Mouse (Mus musculus): ENCODE measurements around the gene Kif18b.

Gene Kif18b

DNA sequence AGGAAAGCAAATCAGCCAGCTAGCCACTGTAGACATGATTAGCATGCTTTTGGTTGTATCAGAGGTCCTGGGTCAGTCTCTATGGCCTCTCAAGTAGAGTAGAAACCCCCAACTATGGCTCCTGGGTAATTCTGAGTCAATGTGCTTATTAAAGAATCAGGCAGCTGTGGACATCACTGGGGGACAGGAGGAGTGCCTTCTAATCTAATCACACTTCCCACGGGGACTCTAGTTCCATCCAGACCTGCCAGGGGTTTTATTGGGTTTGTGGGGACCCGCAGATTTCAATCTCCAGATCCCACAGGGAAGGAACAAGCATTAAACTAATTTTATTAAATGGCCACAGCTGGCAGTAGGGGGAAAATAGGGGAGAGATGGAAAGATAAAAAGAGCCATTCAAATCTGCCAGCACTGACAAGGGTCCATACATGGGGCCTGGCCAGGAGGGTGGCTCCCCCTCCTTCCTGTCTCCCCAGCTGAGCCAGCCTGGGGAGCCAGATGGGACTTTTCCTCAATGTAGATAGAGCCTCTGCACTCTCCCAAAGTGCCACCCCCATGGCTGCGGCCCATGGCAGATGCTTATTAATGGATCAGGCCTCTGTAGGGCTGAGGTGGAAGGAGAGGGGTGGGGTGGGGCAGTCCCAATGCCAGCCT lies 12.7 kb upstream of the Kif18b start:
- no peak for DNase-seq (ENCODE audit: low spot score)

DNA sequence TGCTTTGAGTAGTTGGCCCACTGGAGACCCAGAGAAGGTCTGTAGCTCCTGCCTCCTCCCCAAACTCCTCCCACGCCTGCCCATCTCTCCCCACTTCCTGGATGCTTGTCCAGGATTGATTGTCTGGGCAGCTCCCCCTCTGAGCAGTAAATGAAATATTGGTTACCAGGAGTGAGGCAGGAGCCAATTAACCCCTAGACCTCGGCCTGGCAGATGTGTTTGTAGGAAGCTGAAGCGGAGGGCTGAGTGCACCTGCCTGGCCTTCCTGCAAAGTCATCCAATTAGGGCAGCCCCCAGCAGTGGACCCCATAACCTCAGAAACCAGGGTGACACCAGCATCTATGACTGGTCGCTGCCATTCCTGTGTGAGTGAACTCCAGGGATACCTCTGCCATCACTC lies 11.3 kb upstream of the Kif18b start:
- no peak for DNase-seq (ENCODE audit: low spot score)

DNA sequence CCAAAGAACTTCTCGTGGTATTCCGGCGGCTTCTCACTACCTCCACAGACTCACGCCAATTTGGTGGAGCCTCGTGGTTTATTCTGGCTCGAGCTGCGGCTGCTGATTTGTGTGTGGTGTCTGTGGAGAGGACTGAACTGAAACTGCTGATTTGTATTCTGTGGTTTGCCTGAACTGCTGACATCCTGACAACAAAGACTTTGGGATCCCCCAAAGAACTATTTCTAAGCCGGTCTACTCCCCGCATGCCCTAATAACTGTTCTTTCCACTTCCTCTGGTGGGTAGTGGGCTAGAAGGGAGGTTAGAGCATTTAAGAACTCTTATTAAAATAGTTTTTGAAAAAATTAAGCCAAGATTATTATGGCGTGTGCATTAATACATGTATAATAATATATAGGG lies 5.7 kb upstream of the Kif18b start:
- DNase-seq (ENCODE audit: low spot score) = no peak

DNA sequence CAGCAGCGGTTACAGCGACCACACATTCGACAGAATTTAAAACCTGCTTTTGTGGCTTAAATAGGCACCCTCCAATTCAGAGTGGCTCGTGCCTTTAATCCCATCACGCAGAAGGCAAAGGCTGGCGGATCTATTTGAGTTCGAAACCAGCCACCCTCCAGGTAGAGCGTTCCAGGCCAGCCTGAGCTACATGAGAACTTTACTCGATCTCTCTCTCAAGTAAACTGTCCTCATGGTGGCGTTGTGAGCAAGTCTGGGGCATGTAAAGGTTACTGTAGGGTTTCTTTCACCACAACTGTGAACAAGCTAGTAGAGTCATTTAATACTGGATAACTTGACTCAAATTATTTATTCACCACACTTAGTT lies 410 bp upstream of the Kif18b start:
- DNase-seq (ENCODE audit: low spot score) = no peak

DNA sequence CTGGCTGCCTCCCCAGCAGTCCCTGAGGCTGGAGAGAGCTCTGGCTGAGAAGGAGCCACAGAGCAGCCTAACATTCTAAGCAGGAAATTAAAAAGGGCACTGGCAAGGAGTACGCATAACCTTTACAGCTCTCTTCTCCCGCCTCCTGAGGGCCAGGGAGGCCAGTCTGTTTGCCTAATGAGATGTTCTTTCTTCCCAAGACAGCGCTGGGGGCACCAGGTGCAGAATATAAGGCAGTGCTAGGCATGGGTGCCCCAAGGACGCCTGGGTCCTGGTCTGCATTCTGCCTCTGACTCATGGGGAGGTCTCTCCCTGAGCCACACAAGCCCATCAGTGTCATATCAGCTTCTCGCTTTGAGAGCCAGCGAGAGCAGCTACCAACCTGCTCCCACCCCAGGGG lies 3.4 kb downstream of the Kif18b start:
- DNase-seq (ENCODE audit: low spot score) = no peak

DNA sequence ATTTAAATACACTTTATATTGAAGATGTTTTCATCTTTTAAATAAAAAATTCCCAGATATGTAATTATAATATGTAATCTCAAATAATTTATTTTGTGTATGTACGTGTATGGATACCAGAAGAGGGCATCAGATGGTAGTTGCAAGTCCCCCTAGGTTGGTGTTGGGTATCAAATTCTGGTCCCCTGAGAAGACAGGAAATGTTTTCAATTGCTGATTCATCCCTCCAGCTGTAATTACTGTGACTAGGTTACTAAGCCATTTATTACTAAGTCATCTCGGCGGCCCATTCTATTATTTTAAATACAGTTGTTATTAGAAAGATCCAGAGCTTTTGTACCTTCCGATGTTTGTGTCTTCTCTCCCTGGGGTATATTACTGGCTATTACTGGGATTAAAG lies 6.8 kb downstream of the Kif18b start:
- DNase-seq (ENCODE audit: low spot score) = no peak

- DNase-seq (ENCODE audit: low spot score) = no peak
Measured at GRCm38 (mm10) chr11:102915380-102915779, 9.5 kb downstream of the Kif18b start.

GRCm38 (mm10) chr11:102911376-102911775 lies 13.5 kb downstream of the Kif18b start:
- no peak for DNase-seq (ENCODE audit: low spot score)

- no peak for DNase-seq (ENCODE audit: low spot score)
Measured at GRCm38 (mm10) chr11:102903654-102904053, 21.3 kb downstream of the Kif18b start.

- DNase-seq (ENCODE audit: low spot score) = no peak
Measured at GRCm38 (mm10) chr11:102902107-102902506, 22.8 kb downstream of the Kif18b start.

DNA sequence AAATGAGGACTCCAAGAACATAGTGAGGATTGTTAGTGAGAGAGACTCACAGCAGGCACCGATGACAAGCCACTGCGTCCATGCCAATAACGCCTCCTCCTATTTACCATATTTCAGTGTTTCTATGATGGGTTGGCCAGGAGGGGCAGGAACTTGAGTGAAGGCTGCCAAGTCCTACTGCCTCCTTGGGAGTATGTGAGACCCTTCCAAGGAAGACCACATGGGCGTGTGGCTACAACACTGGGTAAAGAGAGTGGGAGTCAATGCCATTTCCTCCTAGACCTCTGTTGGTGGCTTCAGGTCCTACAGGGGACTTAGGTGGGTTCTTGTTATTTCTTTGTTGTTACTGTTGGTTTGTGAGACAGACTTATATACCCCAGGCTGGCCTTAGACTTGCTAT lies 23.7 kb downstream of the Kif18b start:
- no peak for DNase-seq (ENCODE audit: low spot score)

- peak; percentile 58 for DNase-seq (ENCODE audit: low spot score)
Measured at GRCm38 (mm10) chr11:102900763-102901162, 24.2 kb downstream of the Kif18b start, which contains the start of gene Gfap. Gene Gfap, minus strand, starts transcription at chr11:102900912.

GRCm38 (mm10) chr11:102898408-102898807 lies 26.5 kb downstream of the Kif18b start:
- no peak for DNase-seq (ENCODE audit: low spot score)

GRCm38 (mm10) chr11:102896641-102897040 lies 28.3 kb downstream of the Kif18b start:
- DNase-seq (ENCODE audit: low spot score) = no peak

GRCm38 (mm10) chr11:102895779-102896178 lies 29.1 kb downstream of the Kif18b start:
- peak; percentile 63 for DNase-seq (ENCODE audit: low spot score)

DNA sequence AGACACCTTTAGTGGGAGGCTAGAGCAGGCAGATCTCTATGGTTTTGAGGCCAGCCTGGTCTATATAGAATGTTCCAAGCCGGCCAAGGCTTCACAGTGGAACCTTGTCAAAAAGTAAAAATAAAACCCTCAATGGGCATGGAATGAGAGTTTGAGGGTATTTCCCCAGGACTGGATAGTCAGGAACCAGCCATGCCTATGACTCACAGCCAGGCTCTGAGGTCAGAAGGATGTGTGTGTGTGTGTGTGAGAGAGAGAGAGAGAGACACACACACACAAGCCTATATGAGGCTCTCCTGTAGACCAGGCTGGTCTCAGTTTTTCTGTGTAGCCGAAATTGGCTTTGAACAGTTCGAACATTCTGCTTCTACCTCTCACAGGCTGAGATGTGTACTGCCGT lies 30.2 kb downstream of the Kif18b start:
- no peak for DNase-seq (ENCODE audit: low spot score)

GRCm38 (mm10) chr11:102893015-102893651 lies 31.8 kb downstream of the Kif18b start:
- peak; percentile 71 for DNase-seq (ENCODE audit: low spot score)

- DNase-seq (ENCODE audit: low spot score) = no peak
Measured at GRCm38 (mm10) chr11:102890096-102890495, 34.8 kb downstream of the Kif18b start.

DNA sequence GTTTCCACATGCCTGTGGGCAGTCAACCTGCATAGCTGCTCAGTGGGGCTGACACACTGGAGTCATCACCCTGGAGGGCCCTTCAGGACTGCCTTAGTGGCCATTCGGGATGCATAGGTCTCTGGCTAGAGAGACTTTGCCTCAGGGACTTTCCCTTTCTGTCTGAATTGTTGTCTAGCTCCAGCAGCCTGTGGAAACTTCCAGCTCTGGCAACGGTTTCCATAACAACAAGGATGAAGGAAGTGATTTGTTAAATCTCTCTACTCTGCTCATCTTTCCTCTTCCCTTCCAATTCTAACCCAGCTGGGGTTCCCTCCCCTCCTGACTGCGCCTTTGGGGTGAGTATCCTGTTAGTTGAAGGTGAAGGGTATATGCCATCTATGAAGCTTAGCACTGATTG lies 36.8 kb downstream of the Kif18b start:
- DNase-seq (ENCODE audit: low spot score) = no peak

DNA sequence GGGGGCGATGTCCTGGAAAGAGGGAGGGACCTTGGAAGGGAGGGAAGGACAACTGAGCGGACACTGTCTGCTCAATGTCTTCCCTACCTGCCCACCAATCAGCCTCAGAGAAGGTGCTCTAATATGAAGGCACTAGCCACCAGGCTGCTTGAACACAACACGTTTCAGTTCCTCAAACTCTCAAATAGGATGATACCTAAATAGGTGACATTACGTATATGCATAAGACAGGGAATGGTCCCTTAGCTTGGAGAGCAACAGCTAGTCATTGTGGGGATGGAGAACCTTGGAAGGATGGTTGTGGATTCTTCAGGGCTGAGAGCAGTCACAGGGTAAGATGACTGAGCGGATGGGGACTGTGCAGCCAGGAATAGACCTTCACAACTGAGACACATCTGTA lies 37.5 kb downstream of the Kif18b start:
- no peak for DNase-seq (ENCODE audit: low spot score)

DNA sequence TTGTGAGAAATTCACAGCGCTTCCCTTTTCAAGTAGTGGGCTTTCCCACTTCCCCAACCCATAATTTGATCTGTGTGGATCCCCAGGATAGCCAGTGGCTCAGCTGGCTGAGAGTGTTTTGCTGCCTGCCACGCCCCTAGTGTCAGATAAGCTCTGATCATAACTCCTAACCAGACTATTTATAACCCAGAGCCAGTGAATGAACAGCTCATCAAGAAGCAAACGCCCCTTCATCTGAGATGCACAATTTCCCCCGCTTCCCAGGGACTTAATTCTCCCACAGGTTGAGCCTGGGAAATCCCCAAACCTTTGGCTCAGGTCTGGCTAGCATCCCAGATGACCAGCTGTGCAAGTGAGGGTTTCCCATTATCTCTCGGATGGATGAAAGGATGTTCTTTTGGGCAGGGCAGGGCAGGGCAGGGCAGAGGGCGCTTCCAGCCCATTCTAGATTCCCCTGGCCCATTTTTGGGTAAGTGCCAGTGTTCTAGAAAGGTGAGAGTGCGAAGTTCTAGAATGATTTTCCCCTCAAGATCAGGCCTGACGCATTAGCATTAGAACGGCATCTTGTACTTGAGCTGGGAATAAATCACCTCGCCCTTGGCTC lies 40.2 kb downstream of the Kif18b start, which contains the start of gene Fam187a:
Fam187a (plus strand) TSS at position 554 of the 604 bp plus-strand sequence.
- no peak for DNase-seq (ENCODE audit: low spot score)

GRCm38 (mm10) chr11:102881314-102882198 lies 43.4 kb downstream of the Kif18b start:
- DNase-seq (ENCODE audit: low spot score) = no peak
